Mouse (Mus musculus) retina, adult 2 months (tissue): Measurements from ENCODE around the gene Alg12.

Source experiments
- DNase-seq: peaks from one replicate; pipeline ENCODE4 v3.0.0-alpha.2; 2012; ENCODE audit warnings: low read depth, low spot score

Gene Alg12

GRCm38 (mm10) chr15:88854969-88855830 is 36.1 kb upstream of the Alg12 start:
- DNase-seq: no peak

GRCm38 (mm10) chr15:88854119-88854968 is 35.2 kb upstream of the Alg12 start:
- DNase-seq: no peak

GRCm38 (mm10) chr15:88853106-88853505 is 34.0 kb upstream of the Alg12 start:
- DNase-seq: no peak

GRCm38 (mm10) chr15:88851507-88852149 is 32.5 kb upstream of the Alg12 start:
- DNase-seq: no peak

DNA sequence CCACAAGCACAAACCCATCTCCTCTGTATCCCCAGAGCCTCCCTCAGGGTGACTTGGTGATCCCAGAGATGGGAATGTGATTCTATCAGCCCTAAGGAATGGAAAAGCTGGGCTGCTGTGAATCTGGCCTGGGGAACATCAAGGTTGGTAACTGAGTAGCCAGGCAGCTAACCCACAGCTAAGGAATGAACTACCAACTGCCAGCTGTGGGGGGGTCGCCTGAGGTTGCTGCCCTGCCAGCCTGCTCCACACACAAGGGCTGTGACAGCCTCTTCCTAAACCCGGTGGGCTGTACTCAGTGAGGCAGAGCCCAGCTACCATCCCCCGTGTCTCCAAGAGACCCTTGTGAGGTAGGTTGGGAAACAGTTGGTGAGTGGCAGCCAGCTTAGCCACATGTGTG is 32.0 kb upstream of the Alg12 start:
- no peak for DNase-seq

DNA sequence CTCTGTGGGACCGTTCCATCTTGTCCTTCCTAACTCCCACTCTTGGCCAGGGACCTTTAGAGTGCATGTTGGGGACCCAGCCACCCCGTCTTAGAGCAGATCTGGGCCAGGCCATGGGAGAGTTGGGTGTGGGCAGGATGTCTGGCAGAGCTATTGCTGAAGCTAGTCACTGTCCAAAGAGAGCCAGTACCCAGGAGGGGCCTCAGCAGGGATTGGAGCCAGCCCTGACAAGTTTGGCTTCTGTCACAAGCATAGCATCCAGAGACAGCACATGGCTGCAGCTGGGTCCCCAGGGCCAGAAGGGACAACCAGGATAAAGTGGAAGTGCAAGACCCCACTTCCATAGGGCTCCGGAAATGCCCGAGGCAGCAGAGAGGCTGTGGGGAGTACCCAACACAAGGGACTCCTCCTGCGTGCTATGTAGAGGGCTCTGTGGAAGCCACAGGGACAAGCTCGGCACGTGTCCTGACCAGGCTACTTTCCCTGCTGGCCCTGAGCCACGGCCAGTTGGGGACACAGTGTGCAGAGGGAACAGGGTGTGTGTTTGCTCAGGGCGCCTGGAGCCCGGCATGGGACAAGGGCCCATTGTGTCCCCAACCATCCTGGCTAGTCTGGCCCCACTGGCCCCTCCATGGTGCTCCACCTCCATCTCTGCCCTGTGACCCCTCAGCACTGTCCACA is 31.2 kb upstream of the Alg12 start:
- no peak for DNase-seq

GRCm38 (mm10) chr15:88849621-88850020 is 30.5 kb upstream of the Alg12 start:
- no peak for DNase-seq

- no peak for DNase-seq
Observed at GRCm38 (mm10) chr15:88848661-88849060, 29.5 kb upstream of the Alg12 start.

GRCm38 (mm10) chr15:88844966-88845365 is 25.8 kb upstream of the Alg12 start:
- DNase-seq: no peak

GRCm38 (mm10) chr15:88843486-88844097 is 24.5 kb upstream of the Alg12 start:
- DNase-seq: no peak

- DNase-seq: no peak
Observed at GRCm38 (mm10) chr15:88842300-88842673, 23.2 kb upstream of the Alg12 start.

DNA sequence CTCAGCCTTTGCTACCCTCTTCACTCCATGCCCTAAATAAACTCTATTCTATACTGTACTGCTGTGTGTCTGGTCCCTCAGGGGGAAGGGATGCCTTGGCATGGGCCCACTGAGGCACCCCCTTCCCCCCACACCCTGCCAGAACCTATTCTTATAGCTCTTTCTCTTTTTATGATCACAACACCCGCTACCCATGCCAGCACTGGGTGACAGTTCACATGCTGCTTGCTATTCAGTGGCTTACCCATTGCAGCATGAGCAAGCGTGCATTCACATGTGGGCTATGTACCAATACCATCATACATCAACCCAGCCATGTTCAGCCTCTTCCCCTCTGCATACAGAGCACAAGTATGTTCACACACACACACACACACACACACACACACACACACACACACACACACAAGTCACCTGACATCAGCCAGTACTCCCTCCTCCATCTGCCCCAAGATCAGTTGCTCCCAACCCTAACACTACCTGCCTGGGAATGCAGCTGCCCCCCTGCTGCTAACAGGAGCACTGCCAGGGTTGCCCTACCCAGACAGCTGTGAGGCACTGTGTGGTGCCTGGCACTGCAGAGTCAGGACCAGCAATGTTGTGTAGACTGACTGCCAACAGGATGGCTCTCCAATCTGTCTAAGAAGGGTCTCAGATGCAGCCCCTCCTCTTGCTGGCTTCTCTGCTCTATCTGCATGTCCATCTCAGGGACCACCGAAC is 22.6 kb upstream of the Alg12 start:
- no peak for DNase-seq

DNA sequence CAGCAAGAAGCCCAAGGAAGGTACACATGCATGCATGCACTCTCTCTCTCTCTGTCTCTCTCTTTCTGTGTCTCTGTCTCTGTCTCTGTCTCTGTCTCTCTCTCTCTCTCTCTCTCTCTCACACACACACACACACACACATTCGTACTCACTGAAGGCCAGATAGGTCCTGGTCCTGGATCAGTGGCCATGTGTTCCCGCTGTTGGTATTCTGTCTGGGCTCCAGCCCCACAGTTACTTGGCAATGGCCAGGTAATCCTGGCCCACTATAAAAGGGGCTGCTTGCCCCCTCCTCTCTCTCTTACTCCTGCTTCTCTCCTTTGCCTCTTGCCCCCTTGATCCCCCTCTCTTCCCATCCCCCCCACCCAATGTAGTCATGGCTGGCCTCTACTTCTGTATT is 22.0 kb upstream of the Alg12 start:
- no peak for DNase-seq

DNA sequence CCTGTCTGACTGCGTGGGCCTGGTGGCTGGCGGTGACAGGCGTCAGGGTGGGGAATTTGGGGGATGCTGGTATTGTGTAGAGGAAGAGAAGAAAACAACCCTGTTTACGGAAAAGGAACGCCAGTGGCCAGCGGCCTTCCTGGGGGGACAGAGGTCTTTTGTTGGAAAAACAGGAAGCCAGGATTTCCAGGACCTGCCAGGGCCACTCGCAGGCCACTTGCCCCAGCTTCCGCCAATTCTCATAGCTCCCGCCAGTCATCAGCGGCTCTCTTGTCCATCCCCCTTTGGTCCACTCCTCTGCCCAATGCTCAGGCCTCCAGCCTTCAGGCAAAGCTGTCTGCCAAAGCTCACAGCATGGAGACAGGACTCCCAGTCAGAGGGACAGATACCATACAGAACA is 21.0 kb upstream of the Alg12 start:
- no peak for DNase-seq

GRCm38 (mm10) chr15:88839271-88839670 is 20.2 kb upstream of the Alg12 start:
- DNase-seq: no peak

DNA sequence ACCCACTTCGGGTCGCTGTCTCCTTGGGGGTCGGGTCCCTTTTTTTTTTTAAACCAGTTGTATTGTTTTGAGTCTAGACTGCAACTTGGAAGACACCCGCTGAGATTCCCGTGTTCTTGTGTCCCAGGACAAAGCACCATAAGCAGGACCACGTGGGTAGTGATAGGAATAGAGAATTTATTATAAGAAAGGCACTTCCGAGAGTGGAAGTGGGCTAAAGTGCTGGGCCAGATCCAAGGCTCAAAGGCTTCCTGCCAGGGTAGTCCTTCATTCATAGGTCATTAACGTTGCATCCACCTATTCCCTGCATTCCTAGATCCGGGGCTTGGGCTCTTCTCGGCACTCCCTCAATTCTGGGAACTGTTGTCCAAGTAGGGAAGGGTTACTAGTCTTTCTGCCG is 18.9 kb upstream of the Alg12 start:
- no peak for DNase-seq

DNA sequence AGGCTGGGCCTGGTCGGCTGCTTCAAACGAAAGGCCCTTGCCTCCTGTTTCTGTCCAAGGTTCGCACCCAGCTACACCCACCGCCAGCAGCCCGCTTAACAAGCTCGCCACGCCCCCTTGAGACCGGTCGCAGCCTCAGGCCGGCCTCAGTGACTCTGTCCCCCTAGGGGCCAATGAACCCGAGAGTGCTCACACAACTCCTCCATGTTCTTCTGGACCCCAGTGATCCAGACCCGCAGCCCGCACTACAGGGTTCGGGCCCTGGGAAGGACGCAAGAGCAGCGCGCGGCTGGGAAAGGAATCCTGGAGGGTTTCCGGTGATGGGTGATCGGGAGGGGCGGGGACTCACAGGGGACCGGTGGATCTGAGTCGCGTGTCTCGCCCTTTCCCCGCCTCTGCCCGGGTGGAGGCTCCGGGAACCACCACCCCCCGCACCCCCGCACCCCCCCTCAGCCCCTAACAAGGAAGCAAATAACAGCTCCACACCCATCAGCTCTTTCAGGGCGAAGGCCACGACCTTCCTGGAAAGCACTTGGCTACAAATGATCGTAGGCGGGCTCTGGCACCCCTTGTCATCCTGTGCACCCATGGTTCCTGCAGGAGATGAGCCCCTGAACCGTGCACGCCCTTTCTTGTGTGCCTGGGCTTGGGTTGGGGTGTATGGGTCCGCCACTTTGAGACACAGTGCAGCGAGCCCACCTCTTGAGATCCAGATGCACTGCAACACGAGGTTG is 18.2 kb upstream of the Alg12 start:
- no peak for DNase-seq

DNA sequence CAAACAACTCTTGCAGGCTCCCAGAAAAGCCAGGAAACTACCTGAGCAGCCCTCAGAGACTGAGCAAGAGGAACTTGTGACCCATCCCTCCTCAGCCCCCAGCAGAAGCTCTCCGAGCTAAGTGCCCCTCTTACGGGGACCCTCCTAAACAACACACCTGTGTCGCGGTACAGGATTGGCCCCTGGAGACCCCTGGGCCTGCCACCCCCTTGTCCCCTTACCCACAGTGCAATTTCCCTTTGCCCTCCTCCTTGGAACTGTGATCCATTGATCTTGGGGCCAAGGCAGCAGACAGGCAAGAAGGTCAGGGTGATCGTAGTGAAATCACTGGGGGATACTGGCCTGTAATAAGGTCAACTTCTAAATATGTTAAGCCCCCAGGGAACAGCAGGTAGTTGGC is 17.5 kb upstream of the Alg12 start:
- no peak for DNase-seq

DNA sequence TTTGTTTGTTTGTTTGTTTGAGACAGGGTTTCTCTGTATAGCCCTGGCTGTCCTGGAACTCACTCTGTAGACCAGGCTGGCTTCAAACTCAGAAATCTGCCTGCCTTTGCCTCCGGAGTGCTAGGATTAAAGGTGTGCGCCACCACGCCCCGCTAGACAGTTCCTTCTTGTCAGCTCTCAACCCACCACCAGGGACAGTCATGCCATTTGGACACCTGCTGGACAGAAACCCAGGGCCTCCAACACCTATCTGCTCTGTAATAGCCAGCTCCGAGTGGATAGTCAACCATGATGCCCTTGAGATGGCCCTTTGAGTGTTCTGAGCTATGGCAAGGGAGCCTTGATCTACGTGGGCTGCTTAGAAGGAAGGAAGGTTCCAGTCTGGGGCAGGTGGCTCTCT is 16.9 kb upstream of the Alg12 start:
- no peak for DNase-seq

DNA sequence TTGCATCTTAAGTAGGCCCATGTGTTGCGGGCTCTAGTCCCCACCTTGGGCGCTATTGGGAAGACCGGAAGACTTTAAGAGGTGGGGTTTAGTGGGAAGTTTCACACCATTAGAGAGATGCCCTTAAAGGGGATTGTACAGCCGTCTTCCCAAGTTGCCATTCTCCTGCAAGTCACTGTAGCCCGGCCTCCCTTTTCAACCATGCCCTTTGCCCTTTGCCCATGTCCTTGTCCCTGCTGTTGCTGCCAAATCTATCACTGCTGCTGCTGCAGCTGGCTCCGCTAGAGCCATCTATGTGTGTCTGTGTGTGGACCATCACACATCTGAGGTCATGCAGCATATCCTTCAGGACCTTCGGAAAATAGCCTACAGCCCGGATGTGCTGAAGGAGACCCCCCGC is 13.4 kb upstream of the Alg12 start:
- no peak for DNase-seq
